Mouse (Mus musculus) gastrocnemius, adult 18-20 months (tissue): ENCODE measurements around the gene Rspo1. TPM values are rescaled to one million over a fixed set of nuclear protein-coding genes. Genes with fewer than 3 reads are reported as not detected.
A peak's percentile ranks its signal among the peaks of the same experiment; 100 is the strongest.

Source experiments
- DNase-seq: peaks from one replicate; pipeline ENCODE4 v3.0.0; 2021; ENCODE audit warnings: low spot score
- total RNA-seq, 2 experiments: library from RNA; stranded (reverse); gene quantifications; 2 replicates each; pipeline ENCODE4 v1.2.3; 2021

Rspo1 gene
- total RNA-seq, 2 experiments from 2014 or later: 0.23 to 0.59 TPM

- no peak for DNase-seq
These were observed 13.9 kb upstream of the Rspo1 start for GRCm38 (mm10) chr4:124972316-124972715.

DNA sequence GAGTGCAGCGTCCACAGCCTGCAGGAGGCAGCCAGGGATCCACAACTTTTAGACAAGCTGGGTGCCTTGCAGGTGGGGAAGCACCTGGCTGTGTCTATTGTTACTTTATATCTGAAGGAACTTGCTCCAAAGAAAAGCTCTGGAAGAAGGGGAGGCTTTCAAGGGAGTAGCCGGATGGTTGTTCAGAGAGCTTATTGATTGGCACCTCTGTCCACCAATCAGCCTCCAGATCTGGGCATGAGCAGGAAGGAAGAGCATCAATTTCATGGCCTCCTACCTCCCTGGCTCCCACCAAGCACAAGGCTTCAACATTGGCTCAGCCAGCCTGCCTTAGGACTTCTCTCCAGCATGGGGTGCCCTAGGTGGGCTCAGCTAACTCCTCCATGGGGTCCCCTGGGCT is 12.9 kb upstream of the Rspo1 start:
- no peak for DNase-seq

DNA sequence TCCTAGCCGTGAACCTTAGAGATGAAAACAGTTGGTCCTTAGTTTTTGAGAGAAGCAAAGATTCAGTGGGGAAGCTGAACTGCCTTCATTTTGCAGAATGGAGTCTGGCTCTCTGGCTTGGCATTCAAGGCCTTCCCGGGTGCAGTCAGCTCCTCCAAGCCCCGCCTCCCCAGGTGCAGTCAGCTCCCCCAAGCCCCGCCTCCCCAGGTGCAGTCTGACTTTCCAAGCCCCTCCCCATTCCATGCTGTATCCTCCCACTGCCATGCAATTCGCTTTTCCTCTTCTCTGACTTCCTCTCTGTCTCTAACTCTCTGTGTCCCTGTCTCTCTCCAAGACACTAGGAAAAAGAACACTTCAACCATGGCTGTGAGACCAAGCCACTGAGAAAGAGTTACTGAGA is 8.0 kb upstream of the Rspo1 start:
- DNase-seq: no peak

GRCm38 (mm10) chr4:124983893-124984526 is 2.2 kb upstream of the Rspo1 start:
- no peak for DNase-seq

DNA sequence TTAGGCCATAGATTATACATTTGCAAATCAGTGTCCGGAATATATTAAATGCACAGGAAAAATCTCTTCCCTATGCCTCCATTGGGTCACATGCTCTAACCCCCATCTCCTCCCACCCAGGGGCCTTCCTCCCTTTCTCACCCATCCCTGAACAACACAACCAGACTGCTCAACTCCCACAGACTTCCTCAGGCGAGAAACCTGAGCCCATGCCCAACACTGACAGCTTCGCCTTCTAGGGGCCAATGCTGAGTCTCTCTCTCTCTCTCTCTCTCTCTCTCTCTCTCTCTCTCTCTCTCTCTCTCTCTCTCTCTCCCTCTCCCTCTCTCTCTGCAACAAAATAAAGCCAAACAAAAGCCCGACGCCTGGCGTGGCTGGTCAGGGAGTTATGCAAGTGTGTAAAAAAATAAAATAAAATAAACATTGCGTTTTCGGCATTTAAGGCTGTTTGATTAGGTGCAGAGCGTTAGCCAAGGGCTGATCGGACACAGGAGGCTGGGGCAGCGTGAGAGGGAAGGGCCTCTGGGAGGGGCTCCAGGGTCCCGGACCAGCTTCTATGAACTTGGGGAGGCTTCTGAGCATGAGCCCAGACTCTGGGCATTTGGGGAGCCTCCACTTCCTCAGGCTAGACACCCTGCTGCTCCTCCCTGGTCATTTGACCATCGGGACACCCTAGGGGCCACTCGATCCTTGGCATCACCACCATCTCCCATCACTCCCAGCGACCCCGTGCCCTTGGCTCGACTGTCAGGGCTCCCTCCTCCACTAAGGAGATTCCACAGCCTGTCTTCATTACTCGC is 1.2 kb upstream of the Rspo1 start:
- DNase-seq: no peak

GRCm38 (mm10) chr4:124986739-124987710 is 795 bp downstream of the Rspo1 start:
- DNase-seq: no peak

DNA sequence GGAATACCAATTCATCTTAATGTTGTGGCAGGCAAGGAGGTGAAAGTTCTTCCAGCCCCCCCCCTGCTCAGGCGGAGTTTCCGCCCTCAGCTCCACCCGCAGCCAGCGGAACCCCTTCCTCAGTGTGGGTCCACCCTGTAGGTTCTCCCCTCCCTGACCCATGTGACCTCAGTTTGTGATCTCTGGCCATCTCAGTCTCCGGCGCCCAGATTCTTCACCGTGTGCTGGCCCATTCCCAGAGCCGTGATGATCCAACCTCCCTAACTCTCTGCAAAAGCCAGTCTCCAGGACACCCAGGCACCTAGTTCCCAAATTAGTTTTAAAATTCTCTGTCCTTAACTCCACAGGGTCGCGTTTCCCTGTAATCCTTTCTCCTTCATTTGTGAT is 1.5 kb downstream of the Rspo1 start:
- no peak for DNase-seq

- no peak for DNase-seq
These were observed 2.2 kb downstream of the Rspo1 start for GRCm38 (mm10) chr4:124988382-124988781.

- no peak for DNase-seq
These were observed 3.6 kb downstream of the Rspo1 start for GRCm38 (mm10) chr4:124989787-124990253.

DNA sequence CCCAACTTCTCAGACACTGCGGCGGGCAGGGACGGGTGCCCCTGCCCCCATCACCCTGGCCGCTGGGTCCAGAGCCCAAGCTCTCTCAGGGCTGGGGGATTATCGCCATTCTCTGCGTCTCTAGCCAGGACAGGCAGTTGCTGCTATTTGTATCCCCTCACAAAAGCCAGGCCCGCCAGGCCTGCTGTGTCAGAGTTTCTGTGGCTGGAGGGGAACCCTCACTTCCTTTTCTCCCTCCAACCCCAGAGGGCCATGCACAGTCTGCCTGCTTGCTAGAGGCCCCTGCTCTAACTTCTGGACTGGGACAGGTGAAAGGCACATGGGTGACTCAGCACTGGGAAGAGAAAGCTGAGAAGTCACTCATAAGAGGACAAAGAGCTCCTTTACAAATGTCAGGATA is 4.1 kb downstream of the Rspo1 start:
- no peak for DNase-seq

DNA sequence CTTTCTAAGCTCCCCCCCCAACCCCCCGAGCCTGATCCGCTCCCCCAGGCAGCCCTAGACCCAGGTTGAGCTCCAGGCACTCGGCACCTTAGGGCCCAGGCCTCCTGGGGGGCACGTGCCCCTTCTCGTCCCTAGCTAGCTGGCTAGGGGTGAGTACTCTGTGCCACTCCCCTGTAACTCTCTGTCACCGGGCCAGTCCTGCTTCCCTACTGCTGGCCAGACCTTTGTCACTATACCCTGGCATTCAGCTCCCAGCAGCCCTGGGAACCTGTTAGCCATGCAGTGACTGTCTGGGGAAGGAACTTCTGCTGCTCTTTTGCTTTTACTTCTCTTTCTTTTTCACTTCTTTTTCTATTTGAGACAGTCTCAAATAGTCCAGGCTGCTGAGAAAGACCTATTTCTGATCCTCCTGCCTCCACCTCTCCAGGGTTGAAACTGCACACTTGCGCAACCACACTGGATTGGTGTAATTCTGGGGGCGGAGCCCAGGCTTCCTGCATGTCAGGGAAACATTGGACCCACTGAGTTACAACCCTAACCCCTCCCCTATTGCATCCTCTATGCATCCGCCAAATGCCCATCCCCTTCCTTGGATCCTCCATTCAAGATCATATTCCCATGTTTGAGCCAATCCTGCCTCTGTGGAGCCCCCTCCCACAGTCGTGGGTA is 11.4 kb downstream of the Rspo1 start:
- DNase-seq: no peak

- no peak for DNase-seq
These were observed 13.3 kb downstream of the Rspo1 start for GRCm38 (mm10) chr4:124999548-124999947.

DNA sequence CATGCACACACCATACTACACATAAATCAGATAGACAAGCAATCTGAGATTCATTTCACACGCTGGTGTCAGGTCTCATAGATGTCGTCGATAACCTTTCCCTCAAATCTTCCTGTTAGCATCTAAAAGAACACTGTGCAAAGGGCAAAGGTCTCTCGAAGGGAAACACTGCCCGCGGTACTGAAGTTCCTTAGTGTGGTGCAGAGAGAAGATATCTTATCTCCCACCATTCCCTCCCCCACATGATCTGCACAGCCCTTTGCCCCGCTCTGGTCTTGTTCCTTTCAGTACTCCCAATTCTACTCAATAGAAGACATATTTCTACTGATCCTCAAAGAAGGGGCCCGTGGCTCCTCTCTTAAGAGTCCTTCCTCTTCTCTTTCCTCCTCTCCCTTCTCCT is 16.7 kb downstream of the Rspo1 start:
- DNase-seq: no peak

- no peak for DNase-seq
These were observed 18.7 kb downstream of the Rspo1 start for GRCm38 (mm10) chr4:125004886-125005285.

DNA sequence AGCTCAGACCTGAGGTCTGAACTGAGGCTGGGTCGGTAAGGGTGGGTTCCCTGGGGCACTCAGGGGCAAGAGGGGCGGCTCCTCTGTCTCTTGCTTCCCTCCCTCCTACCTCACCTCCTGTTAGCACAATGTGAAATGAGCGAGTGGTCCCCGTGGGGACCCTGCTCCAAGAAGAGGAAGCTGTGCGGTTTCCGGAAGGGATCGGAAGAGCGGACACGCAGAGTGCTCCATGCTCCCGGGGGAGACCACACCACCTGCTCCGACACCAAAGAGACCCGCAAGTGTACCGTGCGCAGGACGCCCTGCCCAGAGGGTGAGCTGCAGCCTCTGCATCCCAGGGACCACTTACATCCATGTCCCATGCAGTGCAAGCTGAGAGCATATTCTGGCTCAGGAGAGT is 21.2 kb downstream of the Rspo1 start:
- no peak for DNase-seq

GRCm38 (mm10) chr4:125008220-125008619 is 22.0 kb downstream of the Rspo1 start:
- DNase-seq: no peak

GRCm38 (mm10) chr4:125008712-125009111 is 22.5 kb downstream of the Rspo1 start:
- no peak for DNase-seq

DNA sequence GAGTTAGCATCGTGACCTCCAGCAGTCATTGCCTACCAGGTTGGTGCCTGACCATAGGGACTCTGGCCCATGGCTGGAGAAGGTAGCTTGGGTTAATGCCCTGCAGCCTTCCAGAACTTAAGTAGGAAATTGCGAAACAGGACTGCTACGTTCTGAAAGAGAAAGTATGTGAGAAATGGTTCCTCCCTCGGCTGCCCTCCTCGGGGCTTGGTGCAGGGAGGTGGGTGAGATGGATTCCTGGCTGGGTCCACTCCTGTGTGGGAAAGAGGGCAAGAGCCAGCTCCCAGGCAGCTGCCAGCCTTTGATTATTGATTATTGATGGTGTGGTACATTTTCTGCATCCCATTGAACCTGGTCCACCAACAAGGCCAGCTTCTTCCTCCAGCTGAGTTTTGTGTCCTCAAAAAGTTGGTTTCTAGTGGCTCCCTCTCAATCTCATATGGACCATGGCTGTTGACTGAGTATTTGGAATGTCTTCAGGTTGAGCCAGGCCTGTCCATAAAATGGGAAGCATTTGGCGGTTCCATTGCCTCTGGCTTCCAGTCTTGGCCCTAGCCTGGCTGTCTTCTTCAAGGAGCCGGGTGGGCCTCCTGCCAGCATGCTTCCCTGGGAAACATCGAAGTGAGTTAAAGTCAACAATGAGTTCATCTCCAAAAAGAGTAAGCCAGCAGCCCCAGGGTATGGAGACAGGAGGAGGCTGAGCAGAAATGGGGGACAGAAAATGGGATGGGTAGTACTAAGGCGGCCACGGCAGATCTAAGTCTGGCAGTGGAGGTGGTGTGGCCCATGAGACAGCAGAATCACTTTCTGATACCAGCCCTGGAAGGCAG is 29.8 kb downstream of the Rspo1 start, which contains the start of gene Gnl2:
Gnl2 (plus strand) TSS at position 780 of the 830 bp plus-strand sequence.
- peak; percentile 4 for DNase-seq

GRCm38 (mm10) chr4:125017431-125017830 is 31.2 kb downstream of the Rspo1 start:
- DNase-seq: no peak
